Mouse (Mus musculus): ENCODE measurements around the gene Clic4.
"Not testable (repeated sequence)": the region's sequence is repeated elsewhere in the genome, so short reads cannot be mapped to it uniquely, and the experiment has no call there.

Clic4 gene

GRCm38 (mm10) chr4:135291841-135292240 lies 19.2 kb upstream of the Clic4 start:
- no peak for DNase-seq

DNA sequence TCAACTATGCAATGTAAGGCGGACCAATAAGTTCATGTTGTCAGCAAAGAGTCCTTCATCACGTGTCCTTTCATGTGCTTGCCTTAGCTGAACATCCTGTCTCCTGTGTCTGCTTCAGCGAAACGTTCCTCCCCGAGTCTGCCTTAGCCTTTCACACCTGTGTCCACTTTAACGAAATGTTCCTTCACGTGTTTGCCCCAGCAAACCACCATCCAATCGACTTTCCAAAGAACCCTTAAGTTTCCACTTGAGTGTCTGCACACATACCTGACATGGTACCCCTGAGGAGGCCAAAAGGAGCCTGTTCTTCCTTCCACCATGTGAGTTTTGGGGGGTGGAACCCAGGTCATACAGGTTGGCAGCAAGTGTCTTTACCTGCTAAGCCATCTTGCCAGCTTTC lies 18.6 kb upstream of the Clic4 start:
- DNase-seq: no peak

GRCm38 (mm10) chr4:135287975-135288374 lies 15.4 kb upstream of the Clic4 start:
- DNase-seq: no peak

DNA sequence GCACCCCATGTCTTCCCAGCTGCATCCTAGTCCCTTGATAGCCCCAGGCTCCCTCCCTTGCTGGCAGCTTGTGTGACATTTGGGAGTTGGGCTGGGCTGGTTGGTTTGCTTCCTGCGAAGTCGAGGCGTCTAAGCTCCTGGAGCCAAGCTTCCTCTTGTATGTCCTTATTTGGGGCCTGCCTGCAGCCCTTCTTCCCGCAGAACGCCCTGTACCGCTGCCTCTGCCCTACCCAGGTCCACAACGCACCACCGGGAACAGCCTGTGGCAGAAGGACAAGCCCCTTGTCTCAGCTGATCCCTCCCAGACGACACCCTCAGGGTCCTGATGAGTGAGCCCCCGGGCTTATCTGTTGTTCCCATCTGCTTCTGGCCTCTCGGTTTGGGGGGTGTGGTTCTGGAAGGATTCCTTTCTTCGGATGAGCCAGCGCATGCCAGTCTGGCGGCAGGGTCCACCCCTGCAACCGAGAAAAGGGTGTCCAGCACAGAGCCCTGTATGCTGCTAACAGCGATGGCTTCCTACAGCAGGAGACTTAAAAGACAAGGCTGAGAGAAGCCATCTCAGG lies 14.3 kb upstream of the Clic4 start:
- no peak for DNase-seq

DNA sequence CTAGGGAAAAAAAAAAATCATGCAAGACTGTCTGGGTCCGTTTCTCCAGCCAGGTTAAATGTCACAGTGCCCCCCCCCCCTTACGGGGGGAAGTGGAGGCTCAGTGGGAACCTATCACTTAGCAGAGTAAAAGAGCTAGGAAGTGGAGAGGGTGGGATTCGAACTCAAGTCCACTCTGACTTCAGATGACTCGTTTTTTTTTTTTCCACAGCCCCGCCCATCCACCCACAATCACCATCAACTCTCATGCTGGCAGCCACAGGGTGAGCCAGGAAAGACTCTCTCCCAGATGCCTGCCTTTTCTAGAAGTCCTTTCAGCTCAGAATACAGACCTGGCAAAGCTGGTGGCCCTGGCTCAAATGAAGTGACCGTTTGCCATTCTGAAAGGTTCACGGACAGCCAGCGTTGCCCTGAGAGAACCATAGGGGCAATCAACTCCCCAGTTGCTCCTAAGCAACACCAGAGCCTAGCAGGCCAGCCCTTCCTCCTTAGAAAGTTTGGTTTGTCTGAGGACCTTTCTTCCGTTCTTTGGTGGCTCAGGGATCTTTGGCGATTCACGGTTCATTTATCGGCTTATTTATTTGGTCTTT lies 13.5 kb upstream of the Clic4 start:
- no peak for DNase-seq

GRCm38 (mm10) chr4:135285436-135285835 lies 12.8 kb upstream of the Clic4 start:
- no peak for DNase-seq

DNA sequence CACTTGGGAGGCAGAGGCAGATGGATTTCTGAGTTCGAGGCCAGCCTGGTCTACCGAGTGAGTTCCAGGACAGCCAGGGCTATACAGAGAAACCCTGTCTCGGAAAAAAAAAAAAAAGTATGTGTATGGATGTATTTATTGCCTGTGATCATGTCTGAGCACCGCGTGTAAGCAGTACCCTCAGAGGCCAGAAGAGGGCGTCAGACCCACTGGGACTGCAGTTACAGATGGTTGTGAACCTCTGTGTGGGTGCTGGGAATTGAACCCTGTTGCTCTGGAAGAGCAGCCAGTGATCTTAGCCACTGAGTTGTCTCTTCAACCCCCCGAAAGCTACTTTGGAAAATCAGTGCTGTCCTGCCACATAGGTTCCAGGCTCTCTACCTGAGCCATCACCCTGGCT lies 11.3 kb upstream of the Clic4 start:
- DNase-seq: no peak

DNA sequence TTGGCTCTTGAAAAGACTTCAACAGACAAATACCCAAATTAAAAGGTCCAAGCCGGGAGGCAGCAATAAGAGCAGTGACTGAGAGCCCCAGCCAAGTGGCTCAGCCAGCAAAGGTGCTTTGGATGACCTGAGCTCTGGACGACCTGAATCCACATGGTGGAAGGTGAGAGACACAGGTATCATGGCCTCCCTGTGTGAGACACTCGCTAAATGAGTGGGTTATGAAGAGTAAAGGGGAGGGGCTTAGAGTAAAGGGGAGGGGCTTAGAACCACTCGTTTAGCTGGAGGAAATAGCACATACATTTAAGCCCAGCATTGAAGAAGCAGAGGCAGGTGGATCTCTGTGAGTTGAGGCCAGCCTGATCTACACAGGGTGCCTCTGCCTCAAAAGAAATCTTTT lies 10.8 kb upstream of the Clic4 start:
- no peak for DNase-seq

- no peak for DNase-seq
Observed at GRCm38 (mm10) chr4:135282651-135283290, 10.2 kb upstream of the Clic4 start.

- not testable (repeated sequence) for DNase-seq
Observed at GRCm38 (mm10) chr4:135280016-135280415, 7.4 kb upstream of the Clic4 start.

GRCm38 (mm10) chr4:135276681-135277379 lies 4.2 kb upstream of the Clic4 start:
- DNase-seq: no peak

- no peak for DNase-seq
Observed at GRCm38 (mm10) chr4:135274761-135275160, 2.1 kb upstream of the Clic4 start.

GRCm38 (mm10) chr4:135273307-135273682 lies 681 bp upstream of the Clic4 start:
- DNase-seq: no peak

DNA sequence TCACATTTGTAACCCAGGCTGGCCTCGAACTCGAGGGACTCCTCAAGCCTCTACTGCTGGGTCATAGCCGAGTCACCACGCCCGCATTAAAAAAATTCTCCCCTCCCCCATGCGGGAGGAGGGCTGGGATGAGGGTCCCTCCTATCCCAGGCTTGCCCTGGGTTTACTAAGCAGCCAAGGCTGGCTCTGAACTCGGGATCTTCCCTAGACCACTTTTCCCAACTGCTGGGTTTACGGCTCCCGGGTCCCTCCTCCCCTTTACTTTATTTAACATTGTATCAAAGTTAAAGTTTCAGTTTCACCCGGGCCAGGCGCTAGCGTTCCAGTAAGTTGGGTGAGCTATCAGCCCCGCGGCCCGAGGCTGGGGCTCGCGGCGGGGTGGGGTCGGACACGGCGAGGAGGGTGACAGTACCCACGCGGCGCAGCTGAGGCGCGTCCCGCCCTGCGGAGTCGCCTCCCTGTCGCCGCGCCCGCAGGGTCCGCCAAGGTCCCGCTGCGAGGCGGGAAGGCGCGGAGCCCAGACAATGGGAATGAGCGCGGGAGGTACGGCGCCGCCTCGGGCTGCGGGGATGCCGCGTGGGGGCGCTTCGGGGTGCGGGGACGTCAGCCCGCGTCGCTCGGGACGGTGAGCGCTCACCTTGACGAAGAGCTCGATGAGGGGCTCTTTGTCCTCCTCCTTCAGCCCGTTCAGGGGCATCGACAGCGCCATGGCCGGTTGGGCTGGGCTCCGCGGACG lies 565 bp downstream of the Clic4 start:
- DNase-seq: peak; percentile 21

- DNase-seq: no peak
Observed at GRCm38 (mm10) chr4:135271419-135271828, 1.2 kb downstream of the Clic4 start.

DNA sequence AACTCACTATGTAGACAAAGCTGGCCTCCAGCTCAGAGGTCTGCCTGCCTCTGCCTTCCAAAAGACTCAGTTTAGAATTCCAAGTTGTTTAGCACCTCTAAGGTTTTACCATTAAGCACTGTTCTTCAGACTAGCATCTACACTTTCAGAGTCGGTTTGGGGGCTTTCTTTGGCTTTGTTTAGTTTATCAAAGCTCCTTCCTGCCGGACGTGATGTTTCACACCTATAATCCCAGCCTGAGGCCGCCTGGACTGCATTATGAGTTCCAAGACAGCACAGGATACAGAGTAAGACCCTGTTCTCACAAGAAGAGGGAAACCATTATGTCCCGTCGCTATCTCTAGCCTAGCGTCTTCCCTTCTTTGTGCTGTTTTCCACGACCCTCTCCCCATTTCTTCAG lies 2.1 kb downstream of the Clic4 start:
- no peak for DNase-seq

DNA sequence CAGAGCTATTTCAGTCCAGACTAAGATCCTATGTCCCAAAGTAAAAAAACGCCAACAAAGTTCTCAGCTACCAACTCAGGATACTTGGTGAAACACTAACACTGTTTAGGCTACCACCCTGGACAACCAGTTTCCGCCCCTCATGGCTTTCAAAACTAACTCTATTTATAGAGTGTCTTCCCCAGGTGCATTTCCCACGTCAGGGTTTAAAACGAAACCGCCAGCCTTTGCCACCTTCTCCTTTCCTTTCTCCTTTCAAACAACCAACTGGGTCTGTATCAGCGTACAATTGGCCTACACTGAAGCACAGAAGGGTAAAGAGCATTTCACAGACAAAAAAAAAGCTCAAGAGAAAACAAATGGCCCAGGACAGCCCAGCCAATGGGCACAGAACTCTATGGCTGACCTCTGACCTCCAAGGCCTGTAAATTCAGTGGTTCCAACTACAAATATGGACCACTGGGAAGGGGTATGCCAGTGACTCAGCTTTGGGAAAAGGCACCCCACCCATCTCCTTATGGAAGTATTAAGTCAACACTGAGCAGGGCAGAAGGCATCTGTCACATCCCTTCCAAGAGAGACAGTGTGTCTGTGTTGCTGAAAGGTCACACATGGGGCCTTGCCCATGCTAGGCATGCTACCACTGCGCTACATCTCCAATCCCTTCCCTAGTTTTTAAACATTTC lies 2.8 kb downstream of the Clic4 start:
- no peak for DNase-seq

GRCm38 (mm10) chr4:135267521-135267920 lies 5.1 kb downstream of the Clic4 start:
- DNase-seq: no peak

DNA sequence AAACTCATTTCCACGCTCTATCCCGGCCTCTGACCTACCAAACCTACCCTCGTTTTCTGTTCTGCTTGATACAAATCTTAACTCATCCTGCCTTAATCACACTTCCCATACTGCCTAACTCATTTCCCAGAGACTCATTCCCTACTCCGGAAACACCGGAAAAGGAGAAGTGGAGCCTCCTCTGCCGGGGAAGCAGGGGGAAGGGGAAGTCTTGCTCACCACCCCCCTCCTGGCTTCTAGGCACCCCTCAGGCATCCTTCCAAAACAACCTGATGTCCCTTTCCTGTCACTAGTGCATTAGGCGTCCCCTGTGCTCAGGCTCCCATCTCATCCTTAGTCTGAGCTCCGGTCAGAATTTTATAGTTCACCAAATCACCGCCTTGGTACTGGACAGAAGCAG lies 5.6 kb downstream of the Clic4 start:
- DNase-seq: no peak

- DNase-seq: no peak
Observed at GRCm38 (mm10) chr4:135260434-135260833, 12.2 kb downstream of the Clic4 start.

DNA sequence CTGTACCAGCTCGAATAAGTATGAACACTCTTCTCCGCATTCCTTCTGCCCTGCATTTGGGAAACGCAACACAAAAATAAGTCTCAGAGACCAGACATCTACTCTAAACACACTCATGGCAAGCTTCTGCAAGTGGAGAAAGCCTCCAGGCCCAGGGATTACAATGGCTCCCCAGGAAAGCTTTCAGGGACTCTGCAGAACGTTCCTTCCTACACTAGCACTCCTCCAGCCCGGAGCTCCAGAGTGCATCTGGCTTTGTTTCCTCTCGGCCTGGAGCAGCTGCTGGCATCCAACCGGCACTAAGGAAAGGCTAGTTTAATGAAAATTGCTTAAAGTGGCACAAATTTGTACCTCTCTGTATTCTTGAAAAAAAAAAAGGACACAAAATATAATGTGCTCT lies 14.1 kb downstream of the Clic4 start:
- DNase-seq: no peak

DNA sequence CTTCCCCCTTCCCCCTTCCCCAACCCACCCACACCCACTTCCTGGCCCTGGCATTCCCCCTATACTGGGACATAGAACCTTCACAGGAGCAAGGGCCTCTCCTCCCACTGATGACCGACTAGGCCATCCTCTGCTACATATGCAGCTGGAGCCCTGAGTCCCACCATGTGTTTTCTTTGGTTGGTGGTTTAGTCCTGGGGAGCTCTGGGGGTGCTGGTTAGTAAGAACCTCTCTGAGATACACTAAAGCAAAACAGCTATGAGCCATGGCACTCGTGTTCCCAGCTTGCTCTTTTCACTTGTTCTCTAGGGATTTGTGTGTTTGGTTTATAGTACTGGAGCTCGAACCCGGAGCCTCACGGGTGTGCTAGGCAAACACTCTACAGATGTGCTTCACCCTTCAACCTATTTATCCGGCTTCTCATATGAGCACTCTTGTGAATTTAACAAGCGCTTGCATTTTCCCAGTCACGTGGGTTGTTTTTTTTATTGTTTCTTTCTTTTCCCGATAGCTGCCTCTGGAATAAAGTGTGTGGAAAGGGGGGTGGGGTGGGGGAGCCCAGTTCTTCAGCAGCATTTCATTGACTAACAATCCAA lies 14.6 kb downstream of the Clic4 start:
- no peak for DNase-seq
